Mouse (Mus musculus) embryonic facial prominence, embryonic 12.5 days (tissue): ENCODE results near the gene Bak1. TPM values are rescaled to one million over a fixed set of nuclear protein-coding genes. Genes with fewer than 3 reads are reported as not detected.
A peak's percentile ranks its signal among the peaks of the same experiment; 100 is the strongest.

Source experiments
- ATAC-seq: fragments of 200-750 bp; cut with Nextera tagmentation; 2 replicates; pipeline ENCODE4 v1.8.0; 2017; ENCODE audit not compliant: insufficient number of reproducible peaks, insufficient read depth, low FRiP score, low TSS enrichment
- H3K27ac ChIP-seq: fragments of 300-500 bp; sonication (generic); 2 replicates; pipeline ENCODE4 v1.5.1; 2016; ENCODE audit warnings: mild to moderate bottlenecking
- H3K27me3 ChIP-seq: fragments of 300-500 bp; sonication (generic); 2 replicates; pipeline ENCODE4 v1.6.1; 2016; ENCODE audit warnings: mild to moderate bottlenecking, moderate library complexity
- H3K36me3 ChIP-seq: fragments of 300-500 bp; sonication (generic); 2 replicates; pipeline ENCODE4 v1.6.1; 2016; ENCODE audit warnings: mild to moderate bottlenecking
- H3K4me1 ChIP-seq: fragments of 300-500 bp; sonication (generic); 2 replicates; pipeline ENCODE4 v1.6.1; 2016
- H3K4me2 ChIP-seq: fragments of 300-500 bp; sonication (generic); replicated peaks from 2 replicates; pipeline ENCODE4 v1.6.1; 2016; ENCODE audit warnings: mild to moderate bottlenecking, moderate library complexity
- H3K4me3 ChIP-seq: fragments of 300-500 bp; sonication (generic); 2 replicates; pipeline ENCODE4 v1.5.1; 2016; ENCODE audit warnings: mild to moderate bottlenecking
- H3K9ac ChIP-seq: fragments of 300-500 bp; sonication (generic); 2 replicates; pipeline ENCODE4 v1.6.1; 2016; ENCODE audit warnings: mild to moderate bottlenecking, moderate library complexity
- H3K9me3 ChIP-seq: fragments of 300-500 bp; sonication (generic); 2 replicates; pipeline ENCODE4 v1.6.1; 2016; ENCODE audit warnings: mild to moderate bottlenecking, moderate library complexity
- WGBS: fragments of 180-500 bp; shearing (Covaris S2); methylation state at CpG from one replicate; pipeline ENCODE4 v1.1.7; 2016; 5-methylcytosine and 5-hydroxymethylcytosine counted together
- polyA plus RNA-seq: library from polyadenylated mRNA; unstranded; fragments of >200 nt; fragmentation: Nextera tagmentation; extraction: Ambion mirVana; gene quantifications from 2 replicates; pipeline ENCODE4 v1.2.1, GENCODE M21; 2016

The Bak1 gene
- polyA plus RNA-seq, 1 experiment from 2014 or later, result 4.5 TPM

- WGBS, result 83% methylated on average over 7 of the region's 7 CpGs
- no peaks in the 10 kb centered on the region for H3K9me3 ChIP-seq
- no peak overlapping the region for H3K4me2 ChIP-seq
- H3K27ac ChIP-seq, result no peak overlapping the region
- H3K27me3 ChIP-seq, result no peaks in the 10 kb centered on the region
- no peak overlapping the region for H3K9ac ChIP-seq
- no peaks in the 10 kb centered on the region for H3K36me3 ChIP-seq
- H3K4me3 ChIP-seq, result no peak overlapping the region
- no peak for ATAC-seq
- peaks cover 10% of the 10 kb centered on the region for H3K4me1 ChIP-seq
These were observed 37.3 kb upstream of the Bak1 start for GRCm38 (mm10) chr17:27066065-27066464.

DNA sequence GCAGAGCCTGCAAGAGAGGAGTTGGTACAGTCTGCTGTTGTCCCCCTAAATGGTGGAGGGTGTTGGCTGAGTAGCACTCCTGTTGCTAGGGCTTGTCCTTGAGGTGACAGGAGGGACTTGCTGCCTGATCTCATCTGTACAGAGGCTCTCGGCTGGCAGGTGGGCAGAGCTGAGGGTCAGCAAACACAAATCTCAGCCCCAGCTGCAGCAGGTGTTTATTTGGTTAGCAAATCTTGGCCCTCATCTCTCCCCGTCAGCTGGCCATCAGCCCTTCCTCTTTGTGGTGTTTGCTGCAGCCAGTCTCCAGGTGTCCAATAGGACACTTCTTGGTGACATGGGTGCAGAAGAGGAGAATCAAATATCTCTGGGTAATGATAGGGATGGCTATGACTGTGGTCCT is 35.4 kb upstream of the Bak1 start:
- ATAC-seq, result no peak
- Histone ChIP-seq H3K27ac (no peak overlapping the region), H3K4me3 (no peak overlapping the region), H3K9me3 (no peaks in the 10 kb centered on the region), H3K4me1 (peaks cover 10% of the 10 kb centered on the region), H3K4me2 (no peak overlapping the region), H3K27me3 (peaks cover 5% of the 10 kb centered on the region; the same call in 1 of the 2 replicates), H3K36me3 (no peaks in the 10 kb centered on the region), H3K9ac (no peak overlapping the region)
- 65% methylated on average over 2 of the region's 2 CpGs for WGBS

- WGBS, result 37% methylated on average over 6 of the region's 6 CpGs
- no peak overlapping the region for H3K9ac ChIP-seq
These were observed 34.9 kb upstream of the Bak1 start for GRCm38 (mm10) chr17:27063717-27064116.

GRCm38 (mm10) chr17:27062684-27063083 is 33.9 kb upstream of the Bak1 start:
- Histone ChIP-seq H3K27ac (no peak overlapping the region), H3K4me3 (no peak overlapping the region), H3K36me3 (no peaks in the 10 kb centered on the region), H3K27me3 (peaks cover 19% of the 10 kb centered on the region), H3K4me2 (no peak overlapping the region), H3K9me3 (no peaks in the 10 kb centered on the region), H3K4me1 (peaks cover 24% of the 10 kb centered on the region), H3K9ac (no peak overlapping the region)
- 91% methylated on average over 7 of the region's 7 CpGs for whole genome bisulfite sequencing
- ATAC-seq, result no peak

More at GRCm38 (mm10) chr17:27063717-27064116, 34.9 kb upstream of the Bak1 start:
- no peak overlapping the region for H3K27ac ChIP-seq
- peaks cover 10% of the 10 kb centered on the region for H3K27me3 ChIP-seq
- no peak overlapping the region for H3K4me2 ChIP-seq
- peaks cover 15% of the 10 kb centered on the region for H3K4me1 ChIP-seq
- H3K9me3 ChIP-seq, result no peaks in the 10 kb centered on the region
- H3K4me3 ChIP-seq, result no peak overlapping the region
- H3K36me3 ChIP-seq, result no peaks in the 10 kb centered on the region
- ATAC-seq, result no peak

GRCm38 (mm10) chr17:27061727-27062126 is 32.9 kb upstream of the Bak1 start:
- H3K9me3 ChIP-seq, result no peaks in the 10 kb centered on the region
- H3K4me1 ChIP-seq, result peaks cover 29% of the 10 kb centered on the region
- WGBS, result 91% methylated on average over 3 of the region's 3 CpGs
- no peaks in the 10 kb centered on the region for H3K36me3 ChIP-seq
- no peak overlapping the region for H3K9ac ChIP-seq
- no peak for ATAC-seq
- peaks cover 28% of the 10 kb centered on the region for H3K27me3 ChIP-seq
- H3K4me3 ChIP-seq, result no peak overlapping the region
- no peak overlapping the region for H3K27ac ChIP-seq
- H3K4me2 ChIP-seq, result no peak overlapping the region

DNA sequence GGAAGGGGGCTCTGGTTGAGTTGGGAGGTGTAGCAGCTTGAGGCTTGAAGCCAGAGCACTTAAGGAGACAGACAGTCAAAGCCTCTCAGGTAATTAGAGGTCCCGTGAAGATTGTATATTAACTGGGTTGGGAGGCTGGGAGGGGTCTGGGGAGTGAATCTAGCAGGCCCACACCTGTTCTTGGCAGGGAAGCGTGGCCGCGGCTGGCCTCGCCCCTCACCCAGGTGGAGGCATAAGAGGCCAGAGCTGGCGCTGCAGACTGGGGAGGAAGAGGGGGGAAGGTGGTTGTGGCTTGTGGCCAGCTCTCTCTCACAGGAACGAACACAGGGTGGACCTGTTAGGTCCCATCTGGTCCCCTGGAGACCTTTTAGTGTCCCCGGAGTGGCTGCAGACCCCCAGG is 31.9 kb upstream of the Bak1 start:
- Histone ChIP-seq H3K27ac (no peak overlapping the region), H3K4me3 (no peak overlapping the region), H3K27me3 (peaks cover 28% of the 10 kb centered on the region), H3K4me2 (no peak overlapping the region), H3K36me3 (no peaks in the 10 kb centered on the region), H3K4me1 (peaks cover 29% of the 10 kb centered on the region), H3K9me3 (no peaks in the 10 kb centered on the region), H3K9ac (no peak overlapping the region)
- ATAC-seq, result no peak
- WGBS, result 66% methylated on average over 8 of the region's 8 CpGs

- Histone ChIP-seq H3K36me3 (no peaks in the 10 kb centered on the region), H3K27ac (peak overlapping the region; percentile 38; the same call in 1 of the 2 replicates), H3K27me3 (peaks cover 28% of the 10 kb centered on the region), H3K9me3 (no peaks in the 10 kb centered on the region), H3K4me3 (peak overlapping the region; percentile 56), H3K4me2 (peak overlapping the region; percentile 70), H3K4me1 (peaks cover 19% of the 10 kb centered on the region), H3K9ac (peak overlapping the region; percentile 62)
- 1% methylated on average over 24 of the region's 24 CpGs for WGBS
- ATAC-seq, result no peak
These were observed 28.8 kb upstream of the Bak1 start for GRCm38 (mm10) chr17:27057517-27058055.

GRCm38 (mm10) chr17:27056812-27057516 is 28.2 kb upstream of the Bak1 start, which contains the start of gene Itpr3:
TSS of gene Itpr3 (plus strand) at chr17:27057304.
- Histone ChIP-seq H3K27ac (peak within 1 kb of the TSS; percentile 71), H3K4me2 (peak within 1 kb of the TSS; percentile 70), H3K27me3 (peaks cover 28% of the 10 kb centered on the region), H3K9ac (peak within 1 kb of the TSS; percentile 62), H3K36me3 (no peaks in the 10 kb centered on the region), H3K4me3 (peak within 1 kb of the TSS; percentile 56), H3K9me3 (no peaks in the 10 kb centered on the region), H3K4me1 (peaks cover 20% of the 10 kb centered on the region)
- WGBS, result under 1% methylated on average over 66 of the region's 66 CpGs
- peak; percentile 62 for ATAC-seq

- 0 out of 2 replicates have a peak overlapping the region, but pooled peaks have one; percentile 2 for H3K9ac ChIP-seq
- WGBS, result under 1% methylated on average over 13 of the region's 13 CpGs
- peaks cover 28% of the 10 kb centered on the region for H3K4me1 ChIP-seq
- peaks cover 28% of the 10 kb centered on the region for H3K27me3 ChIP-seq
- H3K9me3 ChIP-seq, result no peaks in the 10 kb centered on the region
- peak overlapping the region; percentile 70 for H3K4me2 ChIP-seq
- 0 out of 2 replicates have a peak, but pooled peaks have one; percentile 17 for ATAC-seq
- H3K27ac ChIP-seq, result peak overlapping the region; percentile 25
- H3K36me3 ChIP-seq, result no peaks in the 10 kb centered on the region
- H3K4me3 ChIP-seq, result peak overlapping the region; percentile 56
These were observed 27.4 kb upstream of the Bak1 start for GRCm38 (mm10) chr17:27056170-27056569.

DNA sequence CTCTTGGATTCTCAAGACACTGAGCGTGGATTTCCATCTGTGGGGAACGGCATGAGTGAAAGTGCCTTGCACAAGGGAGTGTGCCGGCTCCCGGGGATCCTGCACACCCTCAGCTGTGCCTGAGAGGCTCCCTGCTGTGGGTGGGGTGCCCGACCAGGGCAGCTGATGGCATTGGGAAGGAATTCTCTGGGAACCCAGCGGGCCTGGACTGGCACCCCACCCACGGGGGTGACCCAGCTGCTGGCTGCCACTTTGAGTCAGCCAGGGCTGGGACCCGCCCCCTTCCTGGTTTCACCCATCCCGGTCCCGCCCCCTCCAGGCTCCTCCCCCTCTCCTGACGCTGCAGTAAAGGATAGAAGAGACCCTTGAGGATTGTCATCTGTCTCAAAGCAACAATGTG is 22.7 kb upstream of the Bak1 start:
- Histone ChIP-seq H3K4me2 (peak overlapping the region; percentile 19), H3K27ac (0 out of 2 replicates have a peak overlapping the region, but pooled peaks have one; percentile 20), H3K27me3 (no peaks in the 10 kb centered on the region), H3K9me3 (no peaks in the 10 kb centered on the region), H3K4me1 (peaks cover 14% of the 10 kb centered on the region), H3K4me3 (no peak overlapping the region), H3K36me3 (no peaks in the 10 kb centered on the region), H3K9ac (no peak overlapping the region)
- ATAC-seq, result no peak
- WGBS, result 45% methylated on average over 10 of the region's 11 CpGs

DNA sequence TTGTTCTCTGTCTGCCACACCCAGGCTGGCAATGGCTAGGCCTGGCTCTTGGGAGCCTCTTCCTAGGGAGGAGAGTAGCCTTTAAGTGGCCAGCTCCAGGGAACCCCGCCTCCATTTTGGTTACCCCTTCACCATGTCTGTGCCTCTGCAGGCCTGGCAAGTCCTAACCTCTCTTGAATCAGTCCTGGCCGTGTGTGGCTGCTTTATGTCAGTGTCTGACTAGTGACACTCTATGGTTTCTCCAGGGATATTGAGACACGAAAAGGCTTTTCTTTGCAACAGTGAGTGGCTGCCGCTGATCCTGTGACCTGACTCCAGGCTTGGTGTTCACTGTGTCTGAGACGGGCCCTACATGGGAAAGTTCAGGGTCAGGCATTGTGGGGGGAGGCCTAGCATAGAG is 22.0 kb upstream of the Bak1 start:
- H3K36me3 ChIP-seq, result no peaks in the 10 kb centered on the region
- no peaks in the 10 kb centered on the region for H3K9me3 ChIP-seq
- no peak overlapping the region for H3K4me3 ChIP-seq
- H3K27me3 ChIP-seq, result no peaks in the 10 kb centered on the region
- no peak overlapping the region for H3K9ac ChIP-seq
- peak overlapping the region; percentile 20; the same call in 1 of the 2 replicates for H3K27ac ChIP-seq
- WGBS, result 53% methylated on average over 5 of the region's 5 CpGs
- no peak overlapping the region for H3K4me2 ChIP-seq
- ATAC-seq, result no peak
- H3K4me1 ChIP-seq, result peaks cover 14% of the 10 kb centered on the region
